Mouse (Mus musculus) midbrain, postnatal 0 days (tissue): ENCODE measurements around the gene Rbbp5. TPM values are rescaled to one million over a fixed set of nuclear protein-coding genes. Genes with fewer than 3 reads are reported as not detected.

Experiments used
- ATAC-seq: fragments of 200-750 bp; cut with Nextera tagmentation; 2 replicates; pipeline ENCODE4 v1.8.0; 2017; ENCODE audit warnings: moderate number of reproducible peaks, mild to moderate bottlenecking, moderate TSS enrichment, moderate library complexity; ENCODE audit not compliant: low FRiP score
- DNase-seq: peaks from one replicate; pipeline ENCODE4 v3.0.0-alpha.2; 2015; ENCODE audit warnings: low spot score
- H3K27ac ChIP-seq: fragments of 300-500 bp; sonication (generic); 2 replicates; pipeline ENCODE4 v1.5.1; 2014; ENCODE audit warnings: low read depth, mild to moderate bottlenecking, low read length, mixed read lengths
- H3K27me3 ChIP-seq: fragments of 300-500 bp; sonication (generic); 2 replicates; pipeline ENCODE4 v1.6.1; 2014; ENCODE audit warnings: low read length, control low read depth, mixed read lengths; ENCODE audit not compliant: insufficient read depth
- H3K36me3 ChIP-seq: fragments of 300-500 bp; sonication (generic); 2 replicates; pipeline ENCODE4 v1.6.1; 2014; ENCODE audit warnings: low read length, control low read depth, mixed read lengths; ENCODE audit not compliant: insufficient read depth
- H3K4me1 ChIP-seq: fragments of 300-500 bp; sonication (generic); 2 replicates; pipeline ENCODE4 v1.6.1; 2014; ENCODE audit warnings: mild to moderate bottlenecking, control low read depth, antibody characterized with exemption, low read length, mixed read lengths; ENCODE audit not compliant: insufficient read depth
- H3K4me2 ChIP-seq: fragments of 300-500 bp; sonication (generic); 2 replicates; pipeline ENCODE4 v1.6.1; 2014; ENCODE audit warnings: low read depth, mild to moderate bottlenecking, low read length, mixed read lengths; ENCODE audit not compliant: poor library complexity, severe bottlenecking
- H3K4me3 ChIP-seq: fragments of 300-500 bp; sonication (generic); 2 replicates; pipeline ENCODE4 v1.5.1; 2014; ENCODE audit warnings: low read depth, mild to moderate bottlenecking, low read length, moderate library complexity
- H3K9ac ChIP-seq: fragments of 300-500 bp; sonication (generic); replicated peaks from 2 replicates; pipeline ENCODE4 v1.6.1; 2014; ENCODE audit warnings: mild to moderate bottlenecking, low read length, moderate library complexity, mixed read lengths; ENCODE audit not compliant: poor library complexity, severe bottlenecking
- H3K9me3 ChIP-seq: fragments of 300-500 bp; sonication (generic); 2 replicates; pipeline ENCODE4 v1.6.1; 2016; ENCODE audit warnings: low read length, control low read depth
- CTCF ChIP-seq: IDR thresholded peaks from 2 replicates; pipeline ENCODE4 v1.5.1; 2016; ENCODE audit warnings: antibody characterized with exemption, mild to moderate bottlenecking
- WGBS: fragments of 180-500 bp; shearing (Covaris S2); extraction: QIAGEN DNeasy Blood & Tissue Kit; methylation state at CpG from one replicate; pipeline ENCODE4 v1.1.7; 2014; 5-methylcytosine and 5-hydroxymethylcytosine counted together
- polyA plus RNA-seq: library from polyadenylated mRNA; unstranded; fragments of >200 nt; fragmentation: Nextera tagmentation; extraction: Ambion mirVana; gene quantifications from 2 replicates; pipeline ENCODE4 v1.2.1, GENCODE M21; 2015
- total RNA-seq: library from RNA; depleted of rRNA; stranded (reverse); fragments of >200 nt; gene quantifications from 2 replicates; pipeline ENCODE4 v1.2.3, GENCODE M21; 2014

Gene Rbbp5
- total and polyA plus RNA-seq, 2 experiments from 2014 or later, result 22.6 to 25.8 TPM

GRCm38 (mm10) chr1:132505155-132505554, 28.0 kb downstream of the Rbbp5 start:
- DNase-seq (peak; percentile 22), ATAC-seq (no peak)
- Histone ChIP-seq H3K4me2 (no peak overlapping the region), H3K27ac (no peak overlapping the region), H3K4me1 (no peaks in the 10 kb centered on the region), H3K27me3 (no peaks in the 10 kb centered on the region), H3K9me3 (no peaks in the 10 kb centered on the region), H3K9ac (no peak overlapping the region), H3K4me3 (no peak overlapping the region), H3K36me3 (peaks cover 39% of the 10 kb centered on the region)
- TF ChIP-seq CTCF, result no peak
- 72% methylated on average over 5 of the region's 5 CpGs for WGBS

- H3K27ac ChIP-seq, result no peak within 1 kb of the TSS
- H3K9me3 ChIP-seq, result no peaks in the 10 kb centered on the region
- H3K36me3 ChIP-seq, result peaks cover 31% of the 10 kb centered on the region
- no peak for ATAC-seq
- H3K4me1 ChIP-seq, result no peaks in the 10 kb centered on the region
- DNase-seq, result no peak
- H3K4me3 ChIP-seq, result no peak within 1 kb of the TSS
- TF ChIP-seq CTCF, result no peak
- WGBS, result 83% methylated on average over 7 of the region's 7 CpGs
- H3K4me2 ChIP-seq, result no peak within 1 kb of the TSS
- no peaks in the 10 kb centered on the region for H3K27me3 ChIP-seq
- no peak within 1 kb of the TSS for H3K9ac ChIP-seq
Measured at GRCm38 (mm10) chr1:132506058-132506457, 28.9 kb downstream of the Rbbp5 start, which contains the start of gene Tmem81. Gene Tmem81, plus strand, starts transcription at chr1:132506230.

GRCm38 (mm10) chr1:132506656-132507055, 29.5 kb downstream of the Rbbp5 start:
- H3K4me3 ChIP-seq, result no peak overlapping the region
- ATAC-seq, result no peak

GRCm38 (mm10) chr1:132509771-132510170, 32.6 kb downstream of the Rbbp5 start:
- H3K36me3 ChIP-seq, result peaks cover 24% of the 10 kb centered on the region
- no peak overlapping the region for H3K4me3 ChIP-seq
- H3K9ac ChIP-seq, result no peak overlapping the region
- TF ChIP-seq CTCF, result no peak
- DNase-seq (no peak), ATAC-seq (no peak)
- no peaks in the 10 kb centered on the region for H3K4me1 ChIP-seq
- H3K27ac ChIP-seq, result no peak overlapping the region
- no peaks in the 10 kb centered on the region for H3K27me3 ChIP-seq
- H3K9me3 ChIP-seq, result no peaks in the 10 kb centered on the region
- no peak overlapping the region for H3K4me2 ChIP-seq
- 83% methylated on average over 5 of the region's 5 CpGs for WGBS

More at GRCm38 (mm10) chr1:132506656-132507055, 29.5 kb downstream of the Rbbp5 start:
- no peak overlapping the region for H3K9ac ChIP-seq
- H3K9me3 ChIP-seq, result no peaks in the 10 kb centered on the region
- no peak overlapping the region for H3K4me2 ChIP-seq
- H3K4me1 ChIP-seq, result no peaks in the 10 kb centered on the region
- no peak for TF ChIP-seq CTCF
- H3K36me3 ChIP-seq, result peaks cover 28% of the 10 kb centered on the region
- no peak for DNase-seq
- H3K27ac ChIP-seq, result no peak overlapping the region
- no peaks in the 10 kb centered on the region for H3K27me3 ChIP-seq
- 94% methylated on average over 7 of the region's 7 CpGs for WGBS

GRCm38 (mm10) chr1:132511521-132511920, 34.4 kb downstream of the Rbbp5 start:
- 49% methylated on average over 8 of the region's 8 CpGs for WGBS
- DNase-seq (no peak), ATAC-seq (0 out of 2 replicates have a peak, but pooled peaks have one; percentile 17)
- H3K27ac ChIP-seq, result no peak overlapping the region
- no peak overlapping the region for H3K9ac ChIP-seq
- no peaks in the 10 kb centered on the region for H3K27me3 ChIP-seq
- H3K9me3 ChIP-seq, result no peaks in the 10 kb centered on the region
- no peak for TF ChIP-seq CTCF
- peaks cover 31% of the 10 kb centered on the region for H3K36me3 ChIP-seq
- H3K4me1 ChIP-seq, result no peaks in the 10 kb centered on the region
- H3K4me3 ChIP-seq, result no peak overlapping the region
- no peak overlapping the region for H3K4me2 ChIP-seq

GRCm38 (mm10) chr1:132512106-132512505, 34.9 kb downstream of the Rbbp5 start:
- no peak overlapping the region for H3K9ac ChIP-seq
- no peaks in the 10 kb centered on the region for H3K4me1 ChIP-seq
- ATAC-seq, result no peak
- no peak overlapping the region for H3K27ac ChIP-seq
- no peaks in the 10 kb centered on the region for H3K9me3 ChIP-seq
- no peak for DNase-seq
- no peak overlapping the region for H3K4me3 ChIP-seq
- 83% methylated on average over 8 of the region's 8 CpGs for WGBS
- H3K4me2 ChIP-seq, result no peak overlapping the region
- H3K27me3 ChIP-seq, result no peaks in the 10 kb centered on the region
- peaks cover 31% of the 10 kb centered on the region for H3K36me3 ChIP-seq
- TF ChIP-seq CTCF, result no peak
